Mouse (Mus musculus) cortical plate, adult 2 months (tissue): ENCODE measurements around the gene Creb1.

Experiments used
- CTCF ChIP-seq: fragments of 200-500 bp; IDR thresholded peaks from 2 replicates; pipeline ENCODE4 v1.5.1; 2011; ENCODE audit warnings: mild to moderate bottlenecking, control low read depth, low read length; ENCODE audit not compliant: insufficient read depth; ENCODE audit errors: extremely low read depth
- POLR2A ChIP-seq: fragments of 200-500 bp; IDR thresholded peaks from 2 replicates; pipeline ENCODE4 v1.6.1; 2011; ENCODE audit warnings: mild to moderate bottlenecking, low read length, control low read depth; ENCODE audit not compliant: insufficient read depth; ENCODE audit errors: extremely low read depth

DNA sequence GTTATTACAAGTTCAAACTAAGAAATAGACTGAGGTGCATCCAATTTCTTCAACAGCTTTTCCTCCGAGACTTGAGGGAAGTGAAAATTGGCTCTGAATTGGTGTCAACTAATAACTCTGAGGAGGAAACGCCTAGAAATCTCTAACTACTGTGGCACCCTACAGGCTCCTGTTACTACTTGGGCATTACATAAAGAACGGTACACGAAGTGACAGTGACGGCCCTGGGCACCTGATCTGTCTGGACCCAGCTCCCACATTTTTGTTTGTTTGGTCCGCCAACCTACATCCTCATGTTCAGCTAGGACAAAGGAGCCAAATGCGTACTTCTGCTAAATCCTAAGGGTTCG lies 84.1 kb downstream of the Creb1 start:
- TF ChIP-seq CTCF (no peak), POLR2A (no peak)
